Mouse (Mus musculus) spleen, adult 2 months (tissue): Measurements from ENCODE around the gene Tmem156.

ENCODE experiments used
- CTCF ChIP-seq: fragments of 200-500 bp; IDR thresholded peaks from 2 replicates; pipeline ENCODE4 v1.5.1; 2011; ENCODE audit warnings: mild to moderate bottlenecking, inconsistent platforms; ENCODE audit not compliant: insufficient read depth, insufficient read length, insufficient replicate concordance; ENCODE audit errors: extremely low read depth
- POLR2A ChIP-seq: fragments of 200-500 bp; IDR thresholded peaks from 2 replicates; pipeline ENCODE4 v1.6.1; 2011; ENCODE audit warnings: low read depth, low read length, inconsistent platforms

DNA sequence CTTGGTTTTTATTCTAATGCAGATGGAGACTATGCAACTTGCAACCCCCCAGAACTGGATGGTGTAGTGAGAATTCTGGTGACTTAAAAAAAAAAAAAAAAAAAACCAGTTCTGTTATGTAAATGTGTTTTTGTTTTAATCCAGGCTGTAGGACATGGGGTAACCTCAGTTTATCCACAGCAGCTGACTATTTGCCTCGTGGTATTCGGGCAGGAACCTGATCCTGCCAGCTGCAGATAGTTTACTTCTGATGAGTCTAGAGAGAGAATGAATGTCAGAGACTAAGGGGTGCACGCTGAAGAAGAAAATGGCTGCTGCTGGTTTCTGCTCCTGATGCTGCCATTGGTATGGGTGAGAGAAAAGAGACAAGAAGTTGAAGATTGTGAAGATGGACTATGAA lies 4.2 kb upstream of the Tmem156 start:
- TF ChIP-seq CTCF (no peak), POLR2A (no peak)
